Mouse (Mus musculus) left cerebral cortex, adult 9 months (tissue): Measurements from ENCODE around the gene Fer.

ENCODE experiments used
- DNase-seq, 2 experiments: peaks; one replicate each; pipeline ENCODE4 v3.0.0; 2022; ENCODE audit warnings: low spot score in 2 of 2

Gene Fer

DNA sequence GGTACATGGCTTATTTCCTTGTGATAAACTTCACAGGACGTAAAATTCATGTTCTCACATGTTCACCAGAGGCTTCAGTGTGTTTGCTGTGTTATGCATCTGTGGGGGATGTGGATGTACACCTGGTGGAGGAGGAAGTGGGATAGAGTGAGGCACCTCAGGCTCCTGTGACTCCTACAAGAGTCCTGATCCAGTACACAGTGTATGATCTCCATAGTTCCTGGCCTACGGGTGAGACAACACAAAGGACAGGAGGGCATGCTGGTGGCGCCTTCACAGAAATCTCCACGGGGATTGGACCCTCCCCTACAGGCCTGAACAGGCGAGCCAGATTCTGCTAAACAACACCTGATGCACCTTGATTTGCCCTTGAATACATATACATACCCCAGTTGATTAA is 111.4 kb downstream of the Fer start:
- DNase-seq = no peak

GRCm38 (mm10) chr17:63978794-63979571 is 116.1 kb downstream of the Fer start:
- DNase-seq = no peak

DNA sequence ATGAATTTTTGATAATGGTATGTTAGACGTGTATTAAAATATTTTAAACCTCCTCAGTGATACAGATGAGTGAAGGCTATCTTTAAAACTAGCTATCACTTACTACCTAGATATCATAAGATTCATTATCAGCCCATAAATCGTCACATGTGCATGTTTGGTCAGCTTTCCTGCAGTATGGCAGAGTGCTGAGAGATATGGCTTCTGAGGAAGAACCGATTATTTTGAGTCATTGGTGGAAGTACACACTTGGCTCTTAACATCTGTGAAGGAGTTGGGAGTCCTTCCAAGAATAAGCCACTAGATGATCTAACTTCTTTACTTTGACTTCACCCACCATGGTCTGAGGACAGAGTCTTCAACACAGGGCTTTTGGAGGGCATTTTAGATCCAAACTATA is 117.3 kb downstream of the Fer start:
- DNase-seq = no peak

GRCm38 (mm10) chr17:63988710-63989109 is 125.8 kb downstream of the Fer start:
- no peak for DNase-seq

GRCm38 (mm10) chr17:63991160-63991559 is 128.3 kb downstream of the Fer start:
- no peak for DNase-seq

DNA sequence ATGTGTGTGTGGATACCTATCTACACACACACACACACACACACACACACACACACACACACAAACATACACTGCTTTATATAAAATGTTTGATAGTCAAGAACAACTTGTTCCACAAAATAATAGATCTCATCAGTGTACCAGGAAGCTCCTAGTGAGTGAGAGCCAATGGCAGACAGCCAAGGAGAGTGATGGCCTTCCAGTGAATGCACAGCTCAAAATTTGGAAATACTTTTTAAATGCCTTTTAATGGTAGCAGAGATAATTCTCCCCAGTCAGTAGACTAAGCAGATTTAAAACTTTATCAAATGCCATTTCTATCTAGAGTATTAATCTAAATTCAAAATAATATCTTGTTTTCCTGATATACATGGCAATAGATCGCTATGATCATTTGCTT is 133.1 kb downstream of the Fer start:
- no peak for DNase-seq

DNA sequence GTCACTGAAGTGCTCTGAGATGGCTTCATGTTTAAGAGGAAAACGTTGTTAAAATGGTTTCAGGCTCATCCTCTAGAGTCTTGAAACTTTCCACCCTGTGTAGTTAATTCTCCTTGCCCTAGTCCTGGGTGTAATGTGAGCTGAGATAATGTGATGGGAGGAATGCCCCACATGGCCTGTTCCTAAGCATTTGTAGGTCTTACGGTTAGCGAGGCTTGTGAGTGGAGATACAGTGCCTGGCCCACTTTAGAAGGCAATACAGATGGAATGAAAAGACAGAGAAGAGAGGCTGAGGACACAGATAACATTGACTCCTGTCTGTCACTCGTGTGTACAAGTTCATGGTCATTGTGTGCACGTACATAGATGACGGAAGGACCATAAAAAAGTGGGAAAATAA is 134.8 kb downstream of the Fer start:
- no peak for DNase-seq

DNA sequence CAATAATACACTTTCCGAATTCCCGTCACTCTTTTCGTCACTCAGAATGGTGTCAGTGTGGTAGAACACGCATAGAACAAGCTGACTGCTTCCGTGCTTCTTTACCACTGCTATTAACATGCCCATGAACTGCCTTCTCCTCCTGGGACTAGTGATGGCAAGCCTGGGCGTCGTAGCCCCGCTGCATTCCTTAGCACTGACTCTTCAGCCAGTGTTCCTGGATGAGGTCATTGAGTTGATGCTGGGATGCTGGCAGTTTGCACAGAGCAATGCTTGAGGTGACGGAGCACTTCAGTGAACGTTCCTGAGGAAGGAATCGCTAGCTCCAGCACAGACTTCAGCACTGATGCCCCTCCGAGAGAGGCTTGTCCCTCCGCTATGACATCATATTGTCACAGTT is 140.6 kb downstream of the Fer start:
- DNase-seq = no peak

DNA sequence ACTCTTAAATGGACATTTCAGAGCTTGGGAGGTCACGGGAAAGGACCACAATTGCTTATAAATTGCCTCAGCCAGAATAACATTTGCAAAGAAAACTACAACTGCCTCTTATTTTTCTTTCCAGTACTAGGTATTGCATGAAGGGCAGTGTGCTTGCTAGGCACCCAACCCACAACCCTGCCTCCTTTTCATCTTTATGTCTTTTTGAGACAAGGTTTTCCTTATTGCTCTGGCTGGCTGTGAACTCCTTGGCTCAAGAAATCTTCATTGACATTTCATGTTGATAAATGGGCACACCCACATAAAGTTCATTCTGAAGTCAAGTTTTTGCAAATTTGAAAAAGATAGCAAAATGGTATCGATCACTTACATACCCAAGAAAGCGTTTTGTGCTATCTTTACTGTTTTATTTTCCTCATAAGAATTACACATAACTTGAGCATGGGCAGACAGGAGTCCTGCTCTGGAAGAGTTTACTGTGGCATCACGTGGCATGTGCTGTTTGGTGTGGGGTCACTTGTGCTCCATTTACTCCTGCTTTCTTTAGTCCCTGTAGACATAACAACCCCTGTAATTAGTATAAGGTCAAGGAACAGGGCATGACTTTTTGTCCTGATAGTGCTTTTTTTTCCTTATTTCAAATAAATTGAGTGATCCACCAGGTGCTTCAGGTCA is 142.8 kb downstream of the Fer start:
- DNase-seq = no peak

GRCm38 (mm10) chr17:64016606-64017005 is 153.7 kb downstream of the Fer start:
- no peak for DNase-seq

GRCm38 (mm10) chr17:64018240-64018639 is 155.4 kb downstream of the Fer start:
- no peak for DNase-seq

- no peak for DNase-seq
Measured at GRCm38 (mm10) chr17:64018870-64019269, 156.0 kb downstream of the Fer start.

DNA sequence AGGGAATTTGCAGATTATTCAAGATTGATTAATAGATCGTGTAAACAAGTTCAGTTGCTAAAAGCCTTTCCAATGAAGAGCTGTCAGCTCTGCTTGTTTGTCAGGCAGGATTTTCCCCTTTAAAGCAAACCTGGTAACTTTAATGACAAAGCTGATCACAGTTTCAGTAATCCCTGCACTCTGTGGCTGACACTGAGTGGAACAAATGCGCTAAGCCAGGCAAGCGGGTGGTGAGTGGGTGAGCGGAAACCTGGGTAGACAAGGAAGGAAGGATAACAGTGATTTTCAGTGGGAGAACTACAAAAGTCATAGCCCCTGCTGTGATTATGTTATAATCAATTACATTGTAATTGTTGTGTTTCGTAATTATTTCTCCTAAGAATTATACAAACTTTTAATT is 156.8 kb downstream of the Fer start:
- no peak for DNase-seq

DNA sequence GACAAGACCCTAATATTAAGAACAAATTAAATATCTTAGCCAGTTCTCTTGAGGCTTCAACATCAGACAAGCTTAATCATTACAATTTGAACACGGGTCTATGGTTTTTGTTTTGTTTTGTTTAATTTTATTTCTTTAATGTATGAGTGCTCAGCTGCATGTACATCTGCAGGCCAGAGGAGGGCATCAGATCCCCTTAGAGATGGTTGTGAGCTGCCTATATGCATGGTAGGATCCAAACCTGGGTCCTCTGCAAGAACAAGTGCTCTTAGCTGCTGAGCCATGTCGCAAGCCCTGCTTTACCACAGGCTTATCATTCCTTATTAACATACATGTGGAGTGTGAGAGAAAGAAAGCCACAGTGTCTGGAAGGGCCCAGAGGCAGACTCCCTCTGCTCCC is 163.6 kb downstream of the Fer start:
- no peak for DNase-seq

- no peak for DNase-seq
Measured at GRCm38 (mm10) chr17:64041771-64042170, 178.9 kb downstream of the Fer start.

DNA sequence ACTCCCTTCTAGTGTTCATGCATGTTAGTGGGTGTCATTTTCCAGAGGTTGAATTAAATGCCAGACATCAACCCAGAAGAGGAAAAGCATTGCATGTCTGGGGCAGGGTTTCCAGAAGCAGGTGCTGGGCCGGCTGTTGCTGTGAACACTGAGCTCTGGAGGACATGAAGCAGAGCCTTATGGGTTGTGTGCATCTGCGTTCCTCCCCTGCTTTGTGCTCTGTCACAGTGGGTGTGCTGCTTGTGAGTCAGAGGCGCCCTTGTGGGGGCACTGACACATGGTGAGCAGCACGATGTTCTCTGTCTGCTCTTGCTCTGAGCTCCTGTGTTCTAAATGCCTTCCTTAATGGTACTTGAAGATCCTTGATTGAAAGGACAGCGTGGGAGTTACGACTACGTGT is 182.5 kb downstream of the Fer start:
- DNase-seq = peak; percentile 64 to 81

- DNase-seq = no peak
Measured at GRCm38 (mm10) chr17:64046557-64046956, 183.7 kb downstream of the Fer start.

DNA sequence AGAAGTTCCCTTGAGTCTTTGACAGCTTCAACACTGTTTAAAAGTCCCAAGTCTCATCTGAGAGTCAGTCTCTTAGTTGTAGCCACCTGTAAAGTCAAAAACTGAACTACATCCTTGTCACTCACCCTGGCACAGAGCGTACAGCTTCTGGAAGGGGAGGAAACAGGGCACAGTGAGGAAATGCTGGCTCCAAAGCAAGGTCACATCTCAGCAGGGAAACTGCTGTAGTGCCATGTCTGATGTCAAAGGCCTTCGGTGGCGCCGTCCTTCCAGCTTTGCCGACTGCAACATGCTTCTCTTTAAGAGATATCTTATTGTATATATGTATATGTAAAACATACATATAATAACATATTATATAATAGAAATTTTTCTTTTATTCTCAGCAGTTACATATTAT is 188.0 kb downstream of the Fer start:
- DNase-seq = no peak

GRCm38 (mm10) chr17:64053636-64054035 is 190.8 kb downstream of the Fer start:
- no peak for DNase-seq

DNA sequence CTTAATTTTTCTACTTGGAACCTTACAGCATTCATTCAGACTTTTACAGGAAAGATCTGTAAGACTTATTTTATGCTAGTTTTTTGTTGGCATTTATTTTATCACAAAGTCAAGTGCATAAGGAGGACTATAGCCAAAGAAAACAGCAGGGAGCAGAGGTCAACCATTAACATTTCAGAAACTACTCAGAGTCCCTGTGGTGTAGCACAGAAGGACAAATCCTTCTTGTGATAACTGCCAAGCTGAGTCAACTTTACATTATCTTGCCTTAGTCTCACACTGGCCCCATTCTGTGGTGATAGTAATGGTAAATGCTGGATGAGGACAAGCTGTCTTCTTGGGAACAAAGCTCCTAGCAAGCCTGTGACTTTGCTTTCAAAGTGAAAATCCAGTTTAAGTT is 197.7 kb downstream of the Fer start:
- no peak for DNase-seq

DNA sequence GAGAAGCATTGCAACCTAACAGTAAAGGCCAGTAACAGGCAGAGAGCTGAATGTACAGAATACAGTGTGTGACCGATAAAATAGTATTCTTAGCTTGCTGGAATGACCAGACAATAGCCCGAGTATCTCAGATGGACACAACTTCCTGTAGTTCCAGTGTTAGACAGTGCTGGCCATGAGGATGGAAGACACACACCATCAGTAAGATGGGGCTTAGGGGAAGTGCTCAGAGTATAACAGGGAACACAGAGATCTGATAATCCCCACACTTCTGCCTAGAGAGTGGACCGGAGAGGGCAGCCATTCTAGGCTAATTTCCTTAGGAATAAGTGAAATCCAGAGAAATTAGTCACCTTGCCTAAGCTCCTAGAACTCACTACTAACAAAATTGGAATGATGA is 202.4 kb downstream of the Fer start:
- DNase-seq = no peak

- peak in 1 of 2 experiments; percentile 34 for DNase-seq
Measured at GRCm38 (mm10) chr17:64077392-64077791, 214.5 kb downstream of the Fer start.

- DNase-seq = no peak
Measured at GRCm38 (mm10) chr17:64084751-64085150, 221.9 kb downstream of the Fer start.

DNA sequence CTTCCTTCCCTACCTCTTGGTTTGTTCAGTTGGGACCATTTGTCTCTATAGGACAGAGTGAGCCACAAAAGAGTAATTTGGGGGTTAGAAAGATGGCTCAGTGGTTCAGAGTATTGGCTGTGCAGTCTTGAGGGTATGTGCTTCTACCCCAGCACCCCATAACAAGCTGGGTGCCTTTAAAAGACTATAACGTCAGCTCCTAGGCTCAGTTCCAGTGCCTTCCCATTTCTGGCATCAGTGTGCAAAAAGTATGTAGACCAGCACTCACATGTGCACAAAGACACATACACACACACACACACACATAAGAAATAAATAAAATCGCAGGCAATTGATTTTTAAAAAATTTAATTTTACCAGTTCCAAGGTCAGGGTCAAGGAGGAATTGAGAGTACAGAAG is 222.6 kb downstream of the Fer start:
- DNase-seq = no peak
